Mouse (Mus musculus) bone marrow, adult 2 months (tissue): ENCODE results near the gene Rab43.

ENCODE experiments used
- CTCF ChIP-seq: fragments of 200-500 bp; IDR thresholded peaks from 2 replicates; pipeline ENCODE4 v1.5.1; 2011; ENCODE audit warnings: low read length, control low read depth; ENCODE audit not compliant: control insufficient read depth, insufficient read depth
- POLR2A ChIP-seq: fragments of 200-500 bp; IDR thresholded peaks from 2 replicates; pipeline ENCODE4 v1.6.1; 2011; ENCODE audit warnings: low read depth, mild to moderate bottlenecking, control low read depth, low read length, borderline replicate concordance; ENCODE audit not compliant: control insufficient read depth

- TF ChIP-seq CTCF (no peak), POLR2A (no peak)
These were observed 8.4 kb upstream of the Rab43 start for GRCm38 (mm10) chr6:87820366-87820765.
